Mouse (Mus musculus): Measurements from ENCODE around the gene Psmg4.

Psmg4 gene

DNA sequence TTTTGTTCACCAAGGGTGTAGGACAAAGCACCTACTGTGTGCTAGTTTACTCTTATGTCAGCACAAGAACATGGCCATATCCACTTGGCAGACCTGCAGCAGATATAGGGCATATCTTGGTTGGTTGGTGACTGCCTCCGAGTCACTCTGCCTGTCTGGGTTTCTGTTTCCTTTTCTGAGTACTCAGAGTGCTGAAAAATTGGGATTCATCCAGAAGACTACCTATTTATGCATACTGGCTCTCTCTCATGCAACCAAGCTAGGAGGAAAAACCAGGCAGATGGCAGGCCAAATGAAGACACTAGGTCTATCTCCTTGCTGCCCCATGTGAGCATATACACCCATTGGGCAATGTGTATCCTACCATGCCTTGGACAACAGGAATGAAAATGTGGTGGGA is 32.9 kb downstream of the Psmg4 start:
- no peak for DNase-seq (ENCODE audit: low read depth, low spot score)

DNA sequence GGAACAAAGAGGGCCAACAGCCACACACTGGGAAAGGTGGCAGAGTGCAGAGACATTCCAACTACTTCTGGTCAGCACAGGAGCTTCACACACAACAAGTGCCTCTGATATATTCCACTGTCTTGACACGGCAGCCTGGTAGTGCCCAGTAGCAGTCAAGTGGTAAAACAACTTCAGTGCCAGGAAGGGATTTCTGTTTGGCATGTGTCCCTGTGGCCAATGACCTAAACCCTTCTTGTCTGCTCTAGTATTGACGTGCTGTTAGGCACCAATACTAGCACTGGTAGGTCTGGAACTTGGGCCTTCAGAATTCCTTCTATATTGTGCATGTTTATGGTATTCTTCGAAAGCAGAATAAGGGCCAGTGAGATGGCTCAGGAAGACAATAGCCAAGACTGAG is 42.5 kb downstream of the Psmg4 start:
- DNase-seq (ENCODE audit: low read depth, low spot score) = no peak

DNA sequence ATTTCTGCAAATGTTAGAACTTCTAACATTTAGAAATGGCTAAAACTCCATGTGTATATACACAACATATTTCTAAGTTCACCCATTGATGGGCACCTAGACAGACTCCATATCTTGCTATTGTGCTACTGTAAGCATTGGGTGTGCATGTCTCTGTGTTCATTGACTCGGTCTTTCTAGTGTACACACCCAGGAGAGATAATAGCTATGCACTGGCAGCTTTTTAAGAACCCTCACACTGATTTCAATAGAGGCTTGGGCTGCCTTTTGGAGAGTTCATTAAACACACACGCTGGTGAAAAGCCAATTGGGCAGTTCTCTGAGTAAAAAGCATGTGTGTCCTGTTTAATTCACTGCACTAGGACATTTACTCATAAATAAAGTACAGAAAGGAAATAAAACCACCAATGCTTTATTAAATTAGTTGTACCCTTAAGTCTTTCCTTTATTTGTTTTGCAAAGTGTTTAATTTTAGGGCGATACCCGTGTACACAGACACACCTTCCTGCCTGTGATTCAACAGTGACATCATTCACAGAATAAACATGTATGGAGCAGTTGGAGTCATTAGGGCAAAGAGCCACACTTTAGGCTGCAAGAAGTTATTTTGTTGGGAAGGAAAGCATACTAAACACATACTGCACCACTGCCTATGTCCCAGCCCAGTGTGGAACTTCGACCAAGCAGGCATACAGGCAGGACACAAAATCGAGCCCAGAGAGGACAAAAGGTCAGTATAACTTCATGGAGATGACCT is 45.1 kb downstream of the Psmg4 start:
- DNase-seq (ENCODE audit: low read depth, low spot score) = no peak

DNA sequence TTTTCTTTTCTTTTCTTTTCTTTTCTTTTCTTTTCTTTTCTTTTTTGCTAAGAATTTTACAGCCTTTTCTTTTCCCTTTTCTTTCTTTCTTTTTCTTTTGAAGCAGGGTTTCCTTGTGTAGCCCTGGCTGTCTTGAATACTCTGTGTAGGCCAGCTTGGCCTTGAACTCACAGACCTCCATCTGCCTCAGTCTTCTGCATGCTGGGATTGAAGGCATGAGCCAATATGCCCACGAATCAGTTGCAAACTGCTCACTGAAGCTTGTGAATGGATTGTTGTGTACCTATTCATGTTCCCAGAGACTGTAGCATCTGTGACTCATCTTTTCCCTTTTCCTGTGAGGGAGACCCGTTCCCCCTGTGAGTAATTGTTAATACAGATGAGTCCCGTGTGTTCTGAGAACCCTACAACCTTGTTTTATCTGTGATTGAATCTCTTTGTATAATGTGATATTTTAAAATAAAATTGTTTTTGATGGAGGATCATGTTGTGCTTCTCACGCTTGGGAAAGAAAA is 48.6 kb downstream of the Psmg4 start:
- no peak for DNase-seq (ENCODE audit: low read depth, low spot score)

DNA sequence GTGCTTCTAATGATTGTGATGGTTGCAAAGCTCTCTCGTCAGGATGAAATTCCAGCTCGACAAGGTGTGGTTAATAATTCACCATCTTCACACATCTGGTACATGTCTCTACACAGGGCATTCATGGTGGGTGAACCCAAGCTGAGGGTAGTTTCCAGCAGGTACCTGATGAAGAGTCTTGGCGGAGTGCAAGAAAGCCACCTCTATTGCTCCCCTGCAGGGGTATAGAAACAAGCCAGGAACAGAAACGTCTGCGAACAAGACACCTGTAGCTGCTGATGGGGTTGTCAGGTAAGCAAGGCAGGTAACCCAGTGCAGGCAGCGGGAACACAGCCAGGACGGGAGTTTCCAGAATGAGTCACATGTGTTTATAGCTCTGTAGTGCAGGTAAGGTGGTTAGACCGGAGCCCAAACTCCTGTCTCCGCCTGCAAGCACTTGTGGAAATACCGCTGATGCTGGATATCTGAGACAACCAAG is 50.0 kb downstream of the Psmg4 start:
- DNase-seq (ENCODE audit: low read depth, low spot score) = no peak

DNA sequence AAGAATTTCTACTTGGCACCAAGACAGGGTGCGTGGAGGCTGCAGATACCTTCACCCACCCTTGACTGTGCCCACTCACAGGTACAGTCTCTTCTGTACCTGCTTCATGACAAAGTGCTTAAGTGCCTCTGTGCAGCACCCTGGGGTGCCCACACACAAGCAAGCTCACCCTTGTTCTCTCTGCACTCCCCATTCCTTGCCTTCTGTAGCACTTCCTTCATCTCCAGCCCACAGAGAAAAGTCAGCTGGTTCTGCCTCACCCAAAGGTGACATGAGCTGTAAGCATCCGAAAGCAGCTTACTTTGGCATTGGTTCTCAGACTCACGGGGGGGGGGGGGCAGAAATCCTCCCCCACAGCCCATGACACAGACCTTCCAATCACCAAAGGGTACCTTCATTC is 52.1 kb downstream of the Psmg4 start:
- no peak for DNase-seq (ENCODE audit: low read depth, low spot score)

DNA sequence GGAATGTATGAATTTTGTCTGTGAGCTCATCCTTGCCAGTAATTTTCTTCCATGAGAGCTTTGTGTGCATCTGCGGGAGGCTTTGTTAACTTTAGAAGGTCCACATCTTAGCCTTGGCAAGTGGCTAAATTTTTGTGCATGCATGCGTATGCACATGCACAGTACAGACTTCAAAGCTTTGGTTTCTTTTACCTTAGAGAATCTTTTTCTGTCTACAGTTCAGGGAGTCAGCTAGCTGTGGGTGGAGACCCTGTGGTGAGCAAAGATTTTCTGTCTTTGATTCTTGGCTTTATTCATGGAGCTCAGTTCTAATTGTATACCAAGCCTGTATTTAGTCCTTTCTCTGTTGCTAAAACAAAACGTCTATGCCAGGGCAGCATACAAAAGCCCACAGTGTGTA is 56.0 kb downstream of the Psmg4 start:
- no peak for DNase-seq (ENCODE audit: low read depth, low spot score)

DNA sequence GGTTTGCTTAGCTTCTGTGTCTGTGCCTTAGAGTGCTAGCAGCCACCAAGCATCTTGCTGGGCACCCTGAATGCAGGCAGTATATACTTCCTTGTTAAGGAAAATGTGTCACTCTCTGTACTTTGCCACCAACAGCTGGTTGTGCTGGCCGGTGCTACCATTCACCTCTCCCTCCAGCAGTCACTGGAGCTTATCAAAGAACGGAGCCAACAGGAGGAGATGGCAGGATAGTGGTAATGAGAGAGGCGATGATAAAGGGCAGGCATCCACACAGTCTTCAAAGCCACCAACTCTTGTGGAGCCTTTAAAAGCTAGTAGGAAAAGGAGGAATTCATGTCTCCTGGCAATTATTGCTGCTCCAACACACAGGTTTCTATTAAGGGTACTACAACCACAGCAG is 57.0 kb downstream of the Psmg4 start:
- no peak for DNase-seq (ENCODE audit: low read depth, low spot score)

DNA sequence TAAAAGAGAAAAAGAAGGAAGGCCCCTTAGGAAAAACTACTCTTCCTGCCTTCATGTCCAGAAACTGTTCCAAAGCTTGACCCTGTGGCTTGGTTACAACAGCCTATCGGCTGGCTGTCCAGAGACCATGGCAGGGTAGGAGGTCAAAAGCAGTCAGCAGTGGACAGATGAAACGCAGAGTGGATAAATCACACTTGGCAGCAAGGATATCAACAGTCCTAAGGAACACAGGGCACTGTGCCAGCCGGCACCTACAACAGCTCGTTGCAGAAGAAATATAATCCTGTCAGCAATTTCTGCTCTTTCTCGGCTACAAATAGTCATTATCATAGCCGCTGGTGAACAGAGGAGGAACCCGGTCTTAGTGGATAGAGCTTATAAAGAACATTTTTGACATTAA is 60.2 kb downstream of the Psmg4 start:
- DNase-seq (ENCODE audit: low read depth, low spot score) = no peak

DNA sequence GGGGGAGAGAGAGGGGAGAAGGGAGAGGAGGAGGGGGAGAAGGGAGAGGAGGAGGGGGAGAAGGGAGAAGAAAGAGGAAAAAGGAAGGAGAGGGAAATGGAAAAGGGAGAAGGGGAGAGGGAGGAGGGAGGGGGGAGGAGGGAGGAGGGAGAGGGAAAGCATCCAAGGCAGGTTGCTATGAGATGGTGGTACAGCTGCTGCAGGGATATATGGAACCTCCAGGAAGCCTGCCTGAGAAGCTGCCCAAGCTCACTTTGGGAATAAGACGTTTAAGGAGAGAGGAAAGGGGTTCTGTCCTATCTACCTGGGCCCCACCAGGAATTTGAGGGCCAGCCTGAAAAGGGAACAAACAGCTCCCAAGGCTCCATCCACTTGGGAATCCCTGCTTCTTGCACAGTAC is 64.2 kb downstream of the Psmg4 start:
- no peak for DNase-seq (ENCODE audit: low read depth, low spot score)

All from retina, postnatal 7 days (tissue).